Mouse (Mus musculus): ENCODE measurements around the gene Nr2f2. TPM values are rescaled to one million over a fixed set of nuclear protein-coding genes. Genes with fewer than 3 reads are reported as not detected.

Gene Nr2f2
- polyA plus RNA-seq (2015; fragmentation: Illumina TruSeq; extraction: RNeasy Lipid Tissue Mini Kit (QIAGEN cat#74804); ENCODE audit: insufficient read depth, low read depth, low replicate concordance), result 4.8 TPM

DNA sequence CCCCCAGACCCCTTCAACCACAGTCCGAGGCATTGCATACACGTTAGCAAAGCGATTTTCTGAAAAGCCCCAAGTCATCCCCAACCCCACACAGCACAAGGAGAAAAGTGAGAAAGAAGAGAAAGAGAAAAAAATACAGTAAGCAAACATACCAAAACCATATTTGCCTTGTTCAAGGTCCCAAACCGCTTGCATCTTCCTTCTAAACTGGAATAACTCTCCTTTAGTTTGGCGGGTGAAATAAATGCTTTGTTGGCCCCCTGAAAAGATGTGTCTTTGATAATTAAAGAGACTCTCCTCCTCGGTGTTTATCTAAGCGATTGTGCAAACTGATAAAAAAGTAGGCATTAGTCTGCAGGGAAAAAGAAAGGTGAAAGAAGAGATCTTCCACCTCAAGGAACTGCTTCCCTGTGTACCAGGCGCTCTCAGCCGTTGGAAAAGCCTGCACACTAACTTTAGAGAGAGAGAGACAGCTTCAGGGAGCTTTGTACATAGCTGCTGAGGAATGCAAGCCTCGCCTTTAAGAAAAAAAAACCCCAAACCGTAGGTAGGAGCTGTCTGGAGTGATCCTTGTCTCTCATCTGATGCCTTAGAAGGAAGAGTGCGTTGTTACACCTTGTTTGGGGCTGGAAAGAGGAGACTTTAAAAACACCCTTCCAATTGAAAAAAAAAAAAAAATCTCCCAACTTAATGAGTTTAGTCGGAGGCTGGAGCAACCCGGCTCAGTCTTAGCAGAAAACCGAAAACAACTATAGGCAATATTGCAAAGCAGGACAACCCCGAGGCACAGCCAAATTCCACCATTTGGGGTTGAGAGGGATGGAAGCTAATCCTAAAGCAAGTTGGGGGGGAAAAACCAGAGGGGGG, at the start of gene Nr2f2:
TSS of gene Nr2f2 (minus strand) at position 795 of the 867 bp plus-strand sequence.

